Mouse (Mus musculus) heart, embryonic 10.5 days (tissue): ENCODE data around the gene Gm10644. TPM values are rescaled to one million over a fixed set of nuclear protein-coding genes. Genes with fewer than 3 reads are reported as not detected.

Source experiments
- DNase-seq: peaks from one replicate; pipeline ENCODE4 v3.0.0-alpha.2; 2017; ENCODE audit warnings: low spot score
- H3K27ac ChIP-seq: fragments of 300-500 bp; sonication (generic); 2 replicates; pipeline ENCODE4 v1.5.1; 2016; ENCODE audit warnings: mild to moderate bottlenecking
- H3K27me3 ChIP-seq: fragments of 300-500 bp; sonication (generic); 2 replicates; pipeline ENCODE4 v1.6.1; 2016; ENCODE audit warnings: mild to moderate bottlenecking; ENCODE audit not compliant: poor library complexity, insufficient read depth, severe bottlenecking
- H3K36me3 ChIP-seq: fragments of 300-500 bp; sonication (generic); 2 replicates; pipeline ENCODE4 v1.6.1; 2016; ENCODE audit warnings: mild to moderate bottlenecking, moderate library complexity
- H3K4me1 ChIP-seq: fragments of 300-500 bp; sonication (generic); 2 replicates; pipeline ENCODE4 v1.6.1; 2016; ENCODE audit warnings: mild to moderate bottlenecking
- H3K4me3 ChIP-seq: fragments of 300-500 bp; sonication (generic); 2 replicates; pipeline ENCODE4 v1.5.1; 2016; ENCODE audit warnings: mild to moderate bottlenecking, moderate library complexity
- H3K9me3 ChIP-seq: fragments of 300-500 bp; sonication (generic); 2 replicates; pipeline ENCODE4 v1.6.1; 2016; ENCODE audit warnings: mild to moderate bottlenecking, moderate library complexity
- WGBS: fragments of 180-500 bp; shearing (Covaris S2); methylation state at CpG from one replicate; pipeline ENCODE4 v1.1.7; 2016; 5-methylcytosine and 5-hydroxymethylcytosine counted together
- microRNA-seq: library from miRNA; unstranded; fragments of <30 nt; microRNA quantifications from one replicate; pipeline ENCODE4, GENCODE M21; 2017
- polyA plus RNA-seq: library from polyadenylated mRNA; unstranded; fragments of >200 nt; fragmentation: Nextera tagmentation; extraction: Ambion mirVana; gene quantifications from 2 replicates; pipeline ENCODE4 v1.2.1, GENCODE M21; 2016

The Gm10644 gene
- polyA plus RNA-seq, 1 experiment from 2014 or later: 0.41 TPM

GRCm38 (mm10) chr8:83897211-83897610 lies 57.8 kb downstream of the Gm10644 start:
- Histone ChIP-seq H3K27me3 (peaks cover 49% of the 10 kb centered on the region; the same call in 1 of the 2 replicates), H3K4me1 (peaks cover 28% of the 10 kb centered on the region), H3K9me3 (no peaks in the 10 kb centered on the region), H3K4me3 (peak overlapping the region; percentile 48), H3K27ac (0 out of 2 replicates have a peak overlapping the region, but pooled peaks have one; percentile 6), H3K36me3 (no peaks in the 10 kb centered on the region)
- DNase-seq: no peak
- 3% methylated on average over 26 of the region's 26 CpGs for WGBS

GRCm38 (mm10) chr8:83896461-83896860 lies 58.5 kb downstream of the Gm10644 start:
- H3K4me1 ChIP-seq: peaks cover 21% of the 10 kb centered on the region
- H3K27me3 ChIP-seq: peaks cover 49% of the 10 kb centered on the region
- H3K4me3 ChIP-seq: no peak overlapping the region
- no peaks in the 10 kb centered on the region for H3K9me3 ChIP-seq
- no peak overlapping the region for H3K27ac ChIP-seq
- H3K36me3 ChIP-seq: no peaks in the 10 kb centered on the region
- DNase-seq: no peak
- 72% methylated on average over 7 of the region's 7 CpGs for WGBS

DNA sequence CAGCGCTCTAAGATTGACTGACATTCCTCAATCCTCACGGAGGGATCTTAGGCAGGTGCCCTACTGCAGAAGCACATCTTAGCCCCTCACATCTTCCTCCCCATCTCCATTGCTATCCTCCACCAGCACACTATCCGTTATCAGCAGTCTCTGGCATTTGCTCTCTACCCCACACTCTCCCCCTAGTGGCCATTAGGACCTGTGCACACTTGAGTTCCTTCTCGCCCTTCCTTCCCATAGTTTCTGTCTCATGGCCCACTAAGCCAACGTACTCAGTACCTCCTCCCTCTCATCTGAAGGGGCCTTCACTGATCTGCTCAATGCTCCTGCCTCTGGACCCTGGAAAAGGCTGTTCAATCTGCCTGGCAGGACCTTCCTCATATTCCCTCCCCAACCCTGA lies 59.1 kb downstream of the Gm10644 start:
- WGBS: 2% methylated on average over 5 of the region's 5 CpGs

DNA sequence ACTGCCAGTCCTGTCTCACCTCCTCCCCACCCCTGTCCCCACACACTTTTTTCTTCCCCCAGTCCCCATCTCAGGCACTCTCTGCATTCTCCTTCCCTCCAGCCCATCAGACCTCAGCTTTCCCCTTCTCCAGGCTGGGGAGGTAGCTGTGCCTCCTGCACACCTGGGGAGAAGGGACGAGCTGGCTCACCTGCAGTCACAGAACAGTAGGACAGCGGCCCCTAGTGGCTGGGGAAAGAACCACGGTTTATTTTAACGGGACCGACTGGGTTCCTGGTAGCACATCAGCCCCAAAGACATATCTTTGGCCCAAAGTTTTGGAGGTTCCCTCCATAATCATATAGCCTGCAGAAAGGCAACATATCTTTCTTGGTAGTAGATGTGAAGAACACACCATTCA lies 61.1 kb downstream of the Gm10644 start:
- no peak for DNase-seq
- Histone ChIP-seq H3K36me3 (no peaks in the 10 kb centered on the region), H3K9me3 (no peaks in the 10 kb centered on the region), H3K27ac (no peak overlapping the region), H3K27me3 (peaks cover 49% of the 10 kb centered on the region), H3K4me3 (no peak overlapping the region), H3K4me1 (peaks cover 15% of the 10 kb centered on the region)
- 2% methylated on average over 5 of the region's 5 CpGs for whole genome bisulfite sequencing

More for the DNA sequence above, 59.1 kb downstream of the Gm10644 start:
- H3K4me1 ChIP-seq: peaks cover 15% of the 10 kb centered on the region
- no peaks in the 10 kb centered on the region for H3K36me3 ChIP-seq
- no peak overlapping the region for H3K27ac ChIP-seq
- H3K9me3 ChIP-seq: no peaks in the 10 kb centered on the region
- no peak overlapping the region for H3K4me3 ChIP-seq
- no peak for DNase-seq
- peaks cover 49% of the 10 kb centered on the region for H3K27me3 ChIP-seq

- no peaks in the 10 kb centered on the region for H3K9me3 ChIP-seq
These were observed 62.9 kb downstream of the Gm10644 start for GRCm38 (mm10) chr8:83892061-83892460.

GRCm38 (mm10) chr8:83888409-83888808 lies 66.6 kb downstream of the Gm10644 start:
- H3K36me3 ChIP-seq: no peaks in the 10 kb centered on the region
- H3K27me3 ChIP-seq: peaks cover 11% of the 10 kb centered on the region; the same call in 1 of the 2 replicates
- 56% methylated on average over 2 of the region's 2 CpGs for WGBS
- H3K9me3 ChIP-seq: no peaks in the 10 kb centered on the region
- H3K27ac ChIP-seq: no peak overlapping the region
- DNase-seq: no peak
- H3K4me1 ChIP-seq: no peaks in the 10 kb centered on the region
- no peak overlapping the region for H3K4me3 ChIP-seq

More at GRCm38 (mm10) chr8:83892061-83892460, 62.9 kb downstream of the Gm10644 start:
- 63% methylated on average over 4 of the region's 4 CpGs for WGBS
- DNase-seq: no peak
- Histone ChIP-seq H3K4me1 (peaks cover 2% of the 10 kb centered on the region), H3K27ac (no peak overlapping the region), H3K4me3 (no peak overlapping the region), H3K36me3 (no peaks in the 10 kb centered on the region), H3K27me3 (peaks cover 46% of the 10 kb centered on the region)

Small RNA genes within 50 kb of the gene (microRNA-seq; reads per million reads assigned to microRNA genes)
- gene Gm44330 (not detected), gene Gm44450 (not detected)

Other genes with a start within 250 kb of the Gm10644 start
- 221 and 253 TPM in 2 replicates for gene Ddx39, start 240.0 kb downstream of the Gm10644 start, polyA plus RNA-seq
- 11.8 and 17.1 TPM in 2 replicates for gene Adgre5, start 213.9 kb downstream of the Gm10644 start, polyA plus RNA-seq
- gene Adgrl1, start 55.1 kb downstream of the Gm10644 start, polyA plus RNA-seq: 8.5 and 12.0 TPM in 2 replicates
- gene Asf1b, start 302 bp upstream of the Gm10644 start, polyA plus RNA-seq: 71.5 and 80.8 TPM in 2 replicates
- 157 and 160 TPM in 2 replicates for gene Prkaca, start 17.8 kb upstream of the Gm10644 start, polyA plus RNA-seq
- 5.0 and 10.7 TPM in 2 replicates for gene Samd1, start 42.5 kb upstream of the Gm10644 start, polyA plus RNA-seq
- 0.27 and 0.95 TPM in 2 replicates for gene 1700067K01Rik, start 46.3 kb upstream of the Gm10644 start, polyA plus RNA-seq
- gene 2210011C24Rik, start 57.0 kb upstream of the Gm10644 start, polyA plus RNA-seq: 0.30 and 0.80 TPM in 2 replicates
- gene Palm3, start 66.3 kb upstream of the Gm10644 start, polyA plus RNA-seq: 4.9 and 7.4 TPM in 2 replicates
- gene Il27ra, start 87.4 kb upstream of the Gm10644 start, polyA plus RNA-seq: 1.4 and 2.6 TPM in 2 replicates
- 0.67 TPM in 1 of 2 replicates, not detected in the other for gene Rln3, start 89.8 kb upstream of the Gm10644 start, polyA plus RNA-seq
- gene Gm10643, start 109.9 kb upstream of the Gm10644 start, polyA plus RNA-seq: 1.0 and 1.4 TPM in 2 replicates
- 6.5 and 7.3 TPM in 2 replicates for gene Rfx1, start 111.6 kb upstream of the Gm10644 start, polyA plus RNA-seq
- 10.4 and 14.2 TPM in 2 replicates for gene Dcaf15, start 149.6 kb upstream of the Gm10644 start, polyA plus RNA-seq
- gene Podnl1, start 170.8 kb upstream of the Gm10644 start, polyA plus RNA-seq: 0.05 and 0.10 TPM in 2 replicates
- 19.5 and 19.7 TPM in 2 replicates for gene Cc2d1a, start 192.7 kb upstream of the Gm10644 start, polyA plus RNA-seq
- gene 4930432K21Rik, start 192.8 kb upstream of the Gm10644 start, polyA plus RNA-seq: 0.79 and 1.5 TPM in 2 replicates
- 1.2 and 2.3 TPM in 2 replicates for gene Nanos3, start 230.0 kb upstream of the Gm10644 start, polyA plus RNA-seq